Mouse (Mus musculus) frontal cortex, postnatal 14 days (tissue): ENCODE results near the gene Obsl1.

Experiments
- DNase-seq, 2 experiments: peaks; one replicate each; pipeline ENCODE4 v3.0.0; 2022; ENCODE audit warnings: low spot score in 2 of 2

Obsl1 gene

GRCm38 (mm10) chr1:75435475-75436328 is 70.5 kb downstream of the Obsl1 start, which contains the start of gene Gmppa:
TSS of gene Gmppa (plus strand) at chr1:75435930.
- DNase-seq = peak; percentile 67 to 72
